Mouse (Mus musculus) gastrocnemius, postnatal 14 days (tissue): ENCODE results near the gene Tmub2. TPM values are rescaled to one million over a fixed set of nuclear protein-coding genes. Genes with fewer than 3 reads are reported as not detected.
A peak's percentile ranks its signal among the peaks of the same experiment; 100 is the strongest.

Experiments
- DNase-seq: peaks from one replicate; pipeline ENCODE4 v3.0.0; 2021; ENCODE audit warnings: mixed read lengths
- intact Hi-C: fragments of 180-260 bp; cut with DNase I; formaldehyde crosslinking; loops from one replicate; pipeline ENCODE4 v1.15.1; 2025; ENCODE audit warnings: low total_unique reads
- total RNA-seq, 2 experiments: library from RNA; stranded (reverse); gene quantifications; 2 replicates each; pipeline ENCODE4 v1.2.3; 2021

Tmub2 gene
- total RNA-seq, 2 experiments from 2014 or later, result 14.8 to 14.9 TPM

GRCm38 (mm10) chr11:102317901-102318575, 33.3 kb downstream of the Tmub2 start:
- DNase-seq, result peak; percentile 84
- intact Hi-C loops, result no loop called here

- intact Hi-C loops, result no loop called here
- DNase-seq, result peak; percentile 65
These were observed 34.1 kb downstream of the Tmub2 start for GRCm38 (mm10) chr11:102318576-102319409.

GRCm38 (mm10) chr11:102319410-102319792, 34.7 kb downstream of the Tmub2 start, which contains the start of gene Ubtf:
Gene Ubtf (minus strand): TSS chr11:102319742.
- DNase-seq, result peak; percentile 91
- intact Hi-C loops, result no loop called here

- intact Hi-C loops, result no loop called here
- peak; percentile 84 for DNase-seq
These were observed 35.4 kb downstream of the Tmub2 start for GRCm38 (mm10) chr11:102319941-102320685.

DNA sequence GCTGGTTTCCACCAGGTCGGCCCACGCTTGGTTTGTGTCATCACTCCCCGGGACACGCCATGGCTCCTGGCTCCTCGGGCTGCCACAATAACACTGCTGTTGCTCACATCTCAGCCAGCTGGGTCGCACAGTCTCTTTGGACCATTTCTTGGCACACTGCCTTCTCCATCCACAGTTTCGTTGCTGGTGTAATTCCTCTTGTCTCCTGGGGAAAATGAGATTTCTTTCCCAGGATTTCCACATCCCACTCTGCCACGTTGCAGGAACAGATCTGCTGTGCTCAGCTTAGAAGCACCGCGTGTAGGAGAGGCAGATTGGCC, 35.9 kb downstream of the Tmub2 start:
- intact Hi-C loops, result no loop called here
- peak; percentile 82 for DNase-seq

- intact Hi-C loops, result no loop called here
- no peak for DNase-seq
These were observed 37.2 kb downstream of the Tmub2 start for GRCm38 (mm10) chr11:102321931-102322330.

- DNase-seq, result no peak
- intact Hi-C loops, result no loop called here
These were observed 38.8 kb downstream of the Tmub2 start for GRCm38 (mm10) chr11:102323516-102323915.

DNA sequence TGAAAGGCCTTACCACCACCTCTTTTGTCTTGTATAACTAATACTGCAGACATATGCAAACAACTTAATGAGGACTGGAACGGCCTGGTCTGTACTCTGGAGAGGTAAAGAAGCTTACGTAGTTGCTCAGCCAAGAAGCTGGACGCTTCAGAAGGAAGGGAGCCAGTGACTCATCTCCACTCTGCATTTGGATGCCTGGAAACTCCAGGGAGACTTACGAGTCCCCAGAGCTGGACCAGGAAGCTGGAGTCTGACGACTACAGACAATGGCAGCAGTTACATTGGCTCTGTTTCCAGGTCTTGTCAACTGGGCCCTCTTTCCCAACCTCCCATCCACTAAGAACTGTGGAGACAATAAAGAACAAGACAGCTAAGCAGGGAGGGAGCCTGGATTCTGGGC, 42.5 kb downstream of the Tmub2 start:
- intact Hi-C loops, result loop anchor here (5.0 kb wide), 1 partner anchor 75 kb away; no protein-coding TSS in a partner anchor
- no peak for DNase-seq

GRCm38 (mm10) chr11:102327839-102328238, 43.1 kb downstream of the Tmub2 start:
- DNase-seq, result no peak
- intact Hi-C loops, result loop anchor here (5.0 kb wide), 1 partner anchor 74 kb away; no protein-coding TSS in a partner anchor

GRCm38 (mm10) chr11:102329518-102329917, 44.8 kb downstream of the Tmub2 start:
- no peak for DNase-seq
- intact Hi-C loops, result loop anchor here (5.0 kb wide), 1 partner anchor 73 kb away; no protein-coding TSS in a partner anchor

DNA sequence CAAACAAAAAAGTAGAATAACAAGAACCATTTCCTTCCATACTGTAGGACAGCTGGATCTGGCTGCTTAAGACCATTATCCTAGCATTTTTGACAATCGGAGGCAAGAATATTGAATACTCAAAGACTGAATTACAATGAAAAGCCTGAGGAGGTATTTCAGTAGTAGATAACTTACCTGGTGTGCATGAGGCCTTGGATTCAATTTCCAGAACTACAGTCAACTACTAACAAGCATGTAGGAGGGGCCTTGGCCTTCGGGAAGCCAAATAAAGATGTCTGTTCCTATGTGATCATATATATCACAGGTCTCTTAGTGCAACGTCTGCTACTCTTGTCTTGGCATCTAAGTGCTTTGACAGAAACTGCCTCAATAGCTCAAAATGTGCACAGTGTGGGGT, 45.3 kb downstream of the Tmub2 start:
- intact Hi-C loops, result no loop called here
- DNase-seq, result no peak

GRCm38 (mm10) chr11:102331806-102332205, 47.1 kb downstream of the Tmub2 start:
- intact Hi-C loops, result no loop called here
- no peak for DNase-seq

- intact Hi-C loops, result no loop called here
- no peak for DNase-seq
These were observed 48.3 kb downstream of the Tmub2 start for GRCm38 (mm10) chr11:102333061-102333460.

- intact Hi-C loops, result no loop called here
- no peak for DNase-seq
These were observed 49.3 kb downstream of the Tmub2 start for GRCm38 (mm10) chr11:102334010-102334409.

DNA sequence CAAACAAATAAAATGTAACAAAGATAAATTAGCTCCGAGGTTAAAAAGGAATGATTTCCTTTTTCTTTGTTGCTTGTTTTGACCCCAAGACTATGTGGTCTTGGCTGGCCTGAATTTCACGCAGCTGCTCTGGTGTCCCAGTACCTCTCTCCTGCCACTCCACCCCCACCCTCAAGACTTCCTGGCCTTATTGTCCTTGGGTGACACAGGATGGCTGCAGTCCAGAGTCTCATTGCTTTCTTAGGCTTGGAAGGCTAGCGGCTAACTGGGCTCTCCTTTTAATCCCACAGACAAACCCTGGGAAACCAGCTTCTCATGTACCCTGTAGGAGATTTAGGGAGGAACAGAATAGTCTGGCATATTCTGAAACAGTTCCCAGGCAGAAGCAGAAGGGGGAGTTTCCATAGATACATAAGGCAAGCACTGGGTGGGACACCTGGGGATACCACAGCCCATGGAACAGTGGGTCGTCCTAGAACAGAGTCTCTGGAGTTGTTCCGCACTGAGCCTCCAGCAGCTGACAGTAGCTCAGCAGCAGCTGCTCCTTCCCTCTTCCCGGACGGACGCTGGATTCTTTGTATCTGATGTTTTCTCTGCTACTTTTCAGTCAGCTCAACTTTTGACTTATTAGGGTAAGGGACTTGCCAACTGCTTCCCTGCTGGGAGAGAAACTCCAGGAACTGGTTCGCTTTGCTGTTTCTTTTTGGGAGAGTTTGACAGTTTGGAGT, 50.4 kb downstream of the Tmub2 start:
- peak; percentile 45 for DNase-seq
- intact Hi-C loops, result no loop called here

GRCm38 (mm10) chr11:102336191-102336590, 51.5 kb downstream of the Tmub2 start:
- intact Hi-C loops, result no loop called here
- no peak for DNase-seq

DNA sequence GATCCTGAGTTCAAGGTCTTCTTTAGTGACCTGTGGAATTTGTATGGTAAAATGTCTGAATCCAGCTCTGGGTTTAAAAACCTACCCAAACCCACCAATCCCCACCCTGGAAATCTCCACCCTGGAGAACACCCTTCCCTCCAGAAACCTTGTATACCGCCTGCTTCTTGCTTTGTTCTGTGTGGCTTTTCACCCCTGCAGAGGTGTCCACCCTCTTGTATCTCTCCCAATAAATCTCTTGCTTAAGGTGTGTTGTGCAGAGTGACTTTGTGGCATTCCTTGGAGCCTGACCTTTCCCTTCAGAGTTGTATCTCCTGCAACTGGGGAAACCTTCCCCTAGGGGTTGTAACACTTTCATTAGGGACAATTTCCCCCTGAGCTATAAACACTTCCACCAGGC, 53.2 kb downstream of the Tmub2 start:
- intact Hi-C loops, result no loop called here

DNA sequence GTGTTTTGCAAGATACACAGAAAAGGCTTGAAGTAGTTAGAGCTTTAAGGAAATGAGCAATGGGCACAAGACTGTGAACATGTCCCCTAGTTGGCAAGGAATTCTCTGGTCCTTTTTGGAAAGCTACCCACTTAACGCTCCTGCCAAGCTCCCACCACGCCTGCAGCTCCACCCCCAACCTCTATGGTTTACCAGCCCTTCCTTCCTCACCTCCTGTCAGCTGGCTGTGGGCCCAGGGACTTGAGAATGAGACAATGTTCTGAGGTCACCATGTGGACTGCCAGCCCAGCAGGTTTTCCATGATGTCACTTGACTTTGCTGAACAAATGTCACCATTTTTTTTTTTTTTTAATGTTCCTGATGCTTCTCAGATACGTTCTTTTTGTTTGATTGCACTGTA, 53.8 kb downstream of the Tmub2 start:
- peak; percentile 63 for DNase-seq
- intact Hi-C loops, result no loop called here

More for the DNA sequence above, 53.2 kb downstream of the Tmub2 start:
- DNase-seq, result no peak
